Mouse (Mus musculus) forelimb bud, embryonic 11.5 days (tissue): ENCODE results near the gene Cnpy1.

ENCODE experiments used
- DNase-seq: peaks from one replicate; pipeline ENCODE4 v3.0.0-alpha.2; 2012; ENCODE audit warnings: low read depth, low spot score

The Cnpy1 gene

DNA sequence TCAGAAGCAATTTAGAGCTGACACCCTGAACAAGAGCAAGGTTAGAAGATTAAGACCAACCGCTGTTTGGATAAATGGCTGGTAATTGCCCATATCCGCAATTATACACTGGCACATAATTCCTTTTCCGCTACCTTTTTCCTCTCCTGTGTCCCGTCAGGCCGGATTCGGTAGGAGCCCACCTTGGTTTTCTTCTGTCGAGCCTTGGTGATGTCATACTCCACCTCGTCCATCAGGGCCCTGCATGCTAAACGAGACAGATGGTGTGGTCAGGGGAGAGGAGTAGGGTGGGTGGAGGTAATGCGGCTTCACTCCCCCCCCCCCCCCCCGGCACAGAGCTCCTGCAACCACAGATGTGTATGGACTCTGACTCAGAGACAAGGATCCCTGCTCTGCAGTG, at the start of gene Cnpy1:
Gene Cnpy1 (minus strand): TSS at position 233 of the 400 bp plus-strand sequence.
- no peak for DNase-seq

DNA sequence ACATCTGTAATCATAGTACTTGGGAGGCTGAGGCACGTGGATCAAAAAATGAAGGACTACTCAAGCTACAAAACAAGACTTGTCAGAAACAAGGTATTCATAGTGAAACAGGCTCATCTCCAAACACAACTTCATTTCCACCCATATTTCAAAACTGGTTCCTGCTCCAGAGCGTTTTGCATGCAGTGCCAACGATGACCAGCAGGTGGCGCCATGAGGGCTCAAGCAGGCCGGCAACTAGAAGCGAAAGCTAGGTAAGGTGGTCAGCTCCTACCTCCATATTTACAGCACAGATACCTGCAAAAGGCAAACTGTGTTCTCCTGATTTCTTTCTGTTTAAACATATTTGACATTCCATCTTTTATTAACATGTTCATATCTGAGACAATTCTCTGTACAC, 48.4 kb upstream of the Cnpy1 start:
- peak; percentile 75 for DNase-seq

DNA sequence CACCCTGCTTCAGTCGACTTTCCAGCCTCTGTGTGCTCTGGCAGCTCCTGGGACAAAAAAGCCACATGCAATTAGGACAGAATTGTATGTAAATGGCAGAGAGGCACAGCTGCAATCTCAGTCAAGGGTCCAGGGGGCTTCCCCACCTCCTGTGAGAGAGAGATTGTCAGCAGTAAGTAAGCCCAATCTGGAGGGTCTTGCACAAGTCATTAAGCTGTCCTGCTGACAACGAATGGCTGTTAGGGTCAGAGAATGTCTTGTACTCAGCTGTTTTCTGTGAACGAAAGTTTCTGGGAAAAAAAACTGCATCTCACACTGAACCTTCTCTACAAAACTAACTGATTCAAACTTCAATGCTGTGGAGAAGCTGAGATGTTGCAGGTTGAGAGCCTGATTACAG, 46.7 kb upstream of the Cnpy1 start:
- DNase-seq, result no peak

DNA sequence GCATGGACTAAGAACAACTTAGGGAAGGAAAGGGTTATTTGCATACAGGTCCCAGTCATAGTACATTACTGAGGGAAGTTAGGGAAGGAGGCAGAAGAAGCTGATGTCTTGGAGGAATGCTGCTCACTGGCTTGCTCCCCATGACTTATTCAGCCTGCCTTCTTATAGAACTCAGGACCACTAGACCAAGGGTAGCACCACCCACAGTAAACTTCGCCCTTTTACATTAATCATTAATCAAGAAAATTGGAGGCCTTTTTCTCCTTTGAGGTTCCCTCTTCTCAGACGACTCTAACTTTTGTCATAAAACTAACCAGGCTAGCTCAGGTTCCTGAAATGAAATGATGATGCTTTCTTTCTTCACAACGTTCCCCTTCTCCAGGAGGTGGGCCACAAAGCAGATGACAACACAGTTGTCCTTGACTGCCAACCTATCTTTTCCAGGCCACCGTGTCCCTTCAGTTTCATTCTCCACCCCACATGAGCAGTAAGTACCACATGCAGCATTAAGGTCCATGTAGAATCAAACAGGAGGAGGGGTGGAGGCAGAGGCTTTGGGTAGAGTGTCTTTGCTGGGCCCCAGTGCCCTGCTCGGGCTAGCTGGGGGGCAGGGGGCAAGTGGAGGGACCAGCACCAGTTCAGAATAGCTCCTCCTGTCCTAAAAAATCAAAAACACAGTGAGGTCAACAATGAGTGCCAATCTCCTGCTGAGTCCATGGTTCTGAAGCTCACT, 45.7 kb upstream of the Cnpy1 start:
- no peak for DNase-seq

DNA sequence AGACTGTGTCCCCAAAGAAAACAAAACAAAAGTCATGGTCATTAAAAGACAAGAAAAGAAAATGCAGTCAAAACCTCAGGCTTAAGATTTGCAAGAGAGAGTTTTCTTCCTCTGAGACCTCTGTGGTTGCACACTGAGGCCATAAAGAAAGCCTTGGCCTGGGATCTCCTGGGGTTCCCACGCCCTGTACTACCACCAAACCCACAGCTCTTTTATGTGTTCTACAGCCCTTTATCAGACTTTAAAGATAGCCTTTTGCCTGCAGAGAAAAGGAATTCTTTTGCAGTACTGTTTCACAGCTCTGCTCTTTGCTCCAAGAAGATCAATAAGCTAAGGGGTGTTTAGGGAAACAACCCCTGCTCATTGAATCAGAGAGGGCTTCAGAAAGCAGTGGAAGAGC, 45.0 kb upstream of the Cnpy1 start:
- DNase-seq, result no peak

DNA sequence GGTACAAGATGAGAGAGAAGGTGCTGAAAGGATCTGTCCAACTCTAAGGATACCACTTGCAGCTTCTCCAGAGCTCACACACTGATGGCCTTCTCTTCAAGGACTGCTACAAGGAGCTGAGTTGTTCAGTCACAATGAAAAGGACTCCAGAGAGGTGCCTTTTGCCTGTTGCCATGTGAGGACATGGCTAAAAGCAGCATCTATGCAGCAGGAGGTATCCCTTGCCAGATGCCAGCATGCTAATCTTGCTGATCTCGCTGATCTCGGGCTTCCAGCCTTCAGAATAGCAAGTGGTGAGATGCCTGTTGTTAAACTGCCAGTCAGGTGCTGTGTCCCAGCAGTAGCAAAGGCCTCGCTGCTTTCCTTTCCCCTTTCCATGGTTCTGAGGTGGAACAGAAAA, 43.5 kb upstream of the Cnpy1 start:
- no peak for DNase-seq

DNA sequence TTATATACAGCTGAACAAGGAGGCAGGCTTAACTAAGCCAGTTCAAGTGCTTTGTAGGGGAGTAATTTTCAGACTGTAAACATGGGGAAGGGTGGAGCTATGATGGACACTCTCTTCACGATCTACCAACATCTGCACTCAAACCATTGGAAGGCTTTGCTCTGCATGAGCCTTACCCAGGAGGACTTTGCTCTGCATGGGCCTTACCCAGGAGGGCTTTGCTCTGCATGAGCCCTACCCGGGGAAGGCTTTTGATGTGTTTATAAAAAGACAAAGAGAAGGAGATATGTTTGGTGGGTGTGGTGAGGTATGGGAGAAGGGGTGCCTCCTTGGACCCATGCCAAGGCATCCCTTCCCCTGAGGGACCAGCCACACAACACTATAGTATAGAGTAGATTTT, 31.7 kb upstream of the Cnpy1 start:
- no peak for DNase-seq

DNA sequence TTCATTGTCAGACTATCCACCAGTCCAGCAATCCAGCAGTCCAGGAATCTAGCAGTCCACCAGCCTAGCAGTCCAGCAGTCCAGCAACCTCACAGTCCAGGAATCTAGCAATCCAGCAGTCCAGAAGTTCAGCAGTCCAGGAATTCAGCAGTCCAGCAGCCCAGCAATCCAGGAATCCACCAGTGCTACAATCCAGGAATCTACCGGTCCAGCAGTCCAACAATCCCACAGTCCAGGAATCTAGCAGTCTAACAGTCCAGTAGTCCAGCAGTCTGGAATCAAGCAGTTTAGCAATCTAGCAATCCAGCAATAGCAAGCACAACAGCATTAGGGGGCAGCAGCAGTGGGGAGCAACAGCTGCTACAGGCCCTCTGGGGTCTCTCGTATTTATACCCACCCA, 27.2 kb upstream of the Cnpy1 start:
- DNase-seq, result no peak

DNA sequence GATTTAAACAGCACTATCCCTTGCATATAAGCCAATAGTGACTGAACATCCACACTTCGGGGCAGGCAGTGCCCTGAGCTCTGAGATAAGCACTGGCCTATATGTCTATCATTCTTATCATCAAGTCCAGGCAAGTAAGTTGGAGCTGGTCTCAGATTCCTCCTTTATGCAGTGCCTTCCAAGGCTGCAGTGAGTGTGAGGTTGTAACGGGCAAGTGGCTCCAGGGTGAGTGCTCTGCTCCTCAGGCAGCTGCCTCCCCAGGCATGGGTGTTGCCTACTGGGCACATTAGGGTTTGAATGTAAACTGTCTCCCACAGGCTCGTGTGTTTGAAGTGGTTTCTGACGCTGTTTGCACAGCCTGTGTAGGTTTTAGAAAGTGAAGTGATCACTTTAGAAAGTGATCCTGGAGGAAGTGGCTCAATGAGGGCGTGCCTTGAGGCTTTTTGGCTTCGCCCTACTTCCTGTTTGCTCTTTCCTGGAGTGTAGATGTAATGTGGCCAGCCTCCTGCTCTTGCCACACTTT, 23.9 kb upstream of the Cnpy1 start:
- DNase-seq, result no peak

DNA sequence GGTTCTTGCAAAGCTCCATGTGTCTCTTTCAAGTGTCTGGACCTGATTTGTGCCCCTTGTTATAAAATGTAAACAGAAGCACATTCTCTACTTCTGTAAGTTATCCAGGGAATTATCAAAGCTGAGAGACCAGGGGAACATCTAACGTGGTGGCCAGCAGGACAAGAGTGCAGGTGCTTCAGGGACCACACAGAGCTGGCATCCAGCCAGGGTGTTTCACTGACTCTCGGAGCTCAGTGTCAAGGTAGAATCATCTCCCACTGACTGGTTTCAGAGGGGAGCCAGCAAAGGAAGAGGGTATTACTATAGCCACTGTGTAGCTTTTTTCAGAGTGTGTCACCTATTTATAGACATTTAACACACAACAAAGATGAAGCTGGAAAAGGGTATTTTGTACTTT, 22.0 kb upstream of the Cnpy1 start:
- DNase-seq, result no peak

DNA sequence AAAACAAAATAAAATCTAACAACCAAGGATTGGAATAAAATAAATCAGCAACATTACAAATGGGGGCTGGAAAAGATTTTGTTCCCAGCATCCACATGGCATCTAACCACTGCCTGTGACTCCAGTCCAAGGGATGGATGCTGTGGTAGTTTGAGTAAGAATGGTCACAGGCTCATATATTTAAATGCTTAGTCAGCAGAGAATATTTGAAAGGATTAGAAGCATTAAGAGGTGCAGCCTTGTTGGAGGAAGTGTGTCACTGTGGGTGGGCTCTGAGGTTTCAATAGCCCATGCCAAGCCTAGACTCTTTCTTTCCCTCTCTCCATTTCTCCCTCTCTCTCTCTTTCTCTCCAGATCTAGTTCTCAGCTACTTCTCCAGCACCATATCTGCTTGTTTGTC, 20.0 kb upstream of the Cnpy1 start:
- DNase-seq, result no peak

DNA sequence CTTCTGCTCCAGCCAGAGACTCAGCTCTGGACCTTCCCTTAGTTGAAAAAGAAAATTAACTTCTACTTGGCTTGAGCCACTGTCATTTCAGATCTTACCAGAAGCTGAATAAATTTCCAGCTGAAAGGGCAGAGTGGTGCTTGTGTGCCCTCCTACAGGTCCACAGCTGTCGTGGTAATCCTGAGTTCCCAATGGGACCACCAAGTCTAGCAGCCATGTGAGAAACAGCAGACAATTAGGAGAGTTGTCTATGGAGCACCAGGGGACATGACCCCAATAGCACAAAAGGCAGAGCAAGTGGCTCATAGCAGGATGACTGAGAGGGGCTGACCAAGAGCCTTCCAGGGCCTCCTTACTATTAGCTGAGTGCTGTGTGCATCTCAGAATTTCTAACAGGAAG, 18.2 kb upstream of the Cnpy1 start:
- no peak for DNase-seq

DNA sequence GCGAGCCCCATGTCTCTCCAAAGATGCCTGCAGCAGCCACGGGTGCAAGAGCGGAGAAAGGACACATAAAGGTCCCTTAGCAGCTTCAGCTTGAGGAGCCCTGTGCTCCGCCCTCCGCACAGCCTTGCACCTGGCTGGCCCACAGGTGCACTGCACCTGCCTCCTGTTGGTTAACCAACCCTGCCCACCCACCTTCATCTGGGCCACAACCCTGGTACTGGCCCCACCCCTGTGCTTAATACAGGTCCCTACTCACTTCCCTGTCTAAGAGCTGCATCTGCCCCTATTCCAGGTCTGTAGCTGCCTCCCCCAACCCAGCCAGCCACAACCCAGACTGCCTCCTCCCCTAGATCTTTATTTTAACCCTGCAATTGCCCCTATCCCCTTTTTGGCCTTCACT, 16.5 kb upstream of the Cnpy1 start:
- no peak for DNase-seq

DNA sequence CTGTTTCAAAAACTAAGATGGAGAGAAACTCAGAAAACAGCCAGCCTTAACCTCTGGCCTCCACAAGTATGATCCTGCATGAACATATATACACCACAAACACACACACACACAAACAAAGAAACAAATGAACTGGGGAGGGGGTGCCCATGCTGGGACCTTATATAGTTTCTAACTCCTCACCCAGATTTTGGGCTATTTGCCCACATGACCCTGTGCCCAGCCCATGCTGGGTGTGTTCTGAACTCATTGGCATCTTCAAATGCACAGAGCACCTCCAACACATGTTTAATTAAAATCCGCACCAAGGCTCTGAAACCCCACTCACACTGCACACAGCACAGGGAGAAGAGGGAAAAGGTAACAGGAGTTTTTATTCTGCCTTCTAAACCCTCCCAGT, 14.3 kb upstream of the Cnpy1 start:
- DNase-seq, result no peak

DNA sequence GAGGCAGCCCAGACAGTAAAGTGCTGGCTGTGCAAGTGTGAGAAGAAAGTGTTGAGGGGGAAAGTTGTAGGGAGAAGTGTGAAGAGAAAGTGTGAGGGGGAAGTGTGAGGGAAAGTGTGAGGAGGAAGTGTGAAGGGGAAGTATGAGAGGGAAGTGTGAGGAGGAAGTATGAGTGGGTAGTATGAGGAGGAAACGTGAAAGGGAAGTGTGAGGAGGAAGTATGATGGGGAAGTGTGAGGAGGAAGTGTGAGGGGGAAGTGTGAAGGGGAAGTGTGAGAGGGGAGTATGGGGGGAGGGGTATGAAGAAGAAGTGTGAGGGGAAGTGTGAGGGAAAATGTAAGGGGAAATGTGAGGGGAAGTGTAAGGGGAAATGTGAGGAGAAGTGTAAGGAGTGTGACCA, 13.8 kb upstream of the Cnpy1 start:
- no peak for DNase-seq

DNA sequence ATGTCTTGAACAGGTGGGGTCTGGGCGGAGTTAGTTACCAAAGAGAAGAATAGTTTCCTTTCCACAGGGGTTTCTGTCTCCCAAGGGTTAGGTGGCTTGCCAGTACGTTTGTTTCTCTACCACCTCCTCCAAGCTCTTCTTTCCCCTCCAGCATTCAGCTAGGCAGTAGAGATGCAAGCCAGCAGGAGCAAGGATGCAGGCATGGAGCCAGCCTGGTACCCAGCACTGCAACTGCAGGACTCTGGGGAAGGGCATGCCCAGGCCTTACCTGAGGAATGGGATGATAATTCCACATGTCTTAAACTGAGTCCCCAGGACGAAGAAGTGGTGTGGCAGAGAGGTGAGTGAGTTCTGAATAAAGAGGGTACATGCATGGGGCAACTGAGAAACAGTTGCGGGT, 12.2 kb upstream of the Cnpy1 start:
- no peak for DNase-seq

DNA sequence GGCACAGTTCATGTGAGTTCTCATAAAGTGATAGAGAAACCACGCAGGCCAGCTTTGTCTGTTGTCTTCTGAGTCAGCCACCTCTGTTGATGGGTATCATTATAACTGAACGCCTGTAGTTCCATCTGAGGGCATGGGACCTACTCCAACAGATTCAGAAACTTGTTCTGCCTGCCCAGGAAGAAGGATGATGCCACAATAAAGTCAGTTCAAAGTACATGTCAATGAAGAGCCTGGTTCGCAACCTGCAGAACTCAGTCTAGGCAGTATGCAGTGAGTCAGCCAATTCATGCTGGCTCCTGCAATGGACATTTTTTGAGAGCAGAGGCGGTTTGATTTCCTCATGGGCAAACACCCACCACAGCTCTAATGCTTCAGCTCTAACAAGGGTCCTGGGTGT, 7.4 kb upstream of the Cnpy1 start:
- DNase-seq, result no peak

DNA sequence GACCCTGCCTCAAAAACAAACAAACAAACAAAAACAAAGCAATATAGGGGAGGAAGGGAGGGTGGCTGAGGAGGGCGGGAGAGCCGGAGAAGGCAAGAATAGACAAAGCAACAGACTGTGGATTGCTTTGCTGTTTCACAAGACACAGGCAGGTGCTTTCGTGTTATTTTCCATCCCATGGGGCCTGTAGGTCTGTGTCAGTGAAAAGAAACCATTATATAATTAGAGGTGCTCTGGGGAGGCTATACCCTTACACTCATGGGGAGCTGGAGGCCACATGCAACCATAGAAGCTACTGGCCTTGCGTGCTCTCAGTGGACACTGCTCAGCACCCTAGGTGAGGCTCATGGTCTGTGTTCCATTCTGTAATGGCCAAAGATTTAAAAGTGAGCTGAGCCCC, 6.7 kb upstream of the Cnpy1 start:
- no peak for DNase-seq

DNA sequence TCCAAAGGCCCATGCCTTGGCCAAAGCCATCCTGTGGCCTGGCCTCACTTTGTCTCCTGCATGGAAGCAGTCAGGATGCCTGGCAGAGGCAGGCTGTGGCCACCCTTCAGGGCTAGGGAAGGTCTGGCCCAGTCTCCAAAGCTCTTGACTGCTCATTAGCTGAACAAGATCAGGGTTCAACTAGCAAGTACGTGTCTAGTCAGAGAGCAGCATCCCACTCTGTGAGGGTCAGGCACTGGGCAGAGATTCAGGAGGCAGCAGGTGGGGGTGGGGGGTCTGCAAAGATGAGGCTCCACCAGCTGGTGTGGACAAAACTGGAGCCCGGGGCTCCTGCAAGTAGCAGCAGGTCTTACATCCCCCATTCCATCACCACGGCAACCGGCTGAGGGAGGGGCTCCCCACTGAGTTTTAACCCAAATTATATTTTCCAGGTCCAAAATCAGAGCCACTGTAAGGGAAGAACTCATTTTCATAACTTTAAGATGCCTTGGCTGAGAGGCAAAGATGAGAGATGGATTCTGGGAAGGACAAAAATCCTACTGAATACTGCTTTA, 5.7 kb upstream of the Cnpy1 start:
- no peak for DNase-seq

DNA sequence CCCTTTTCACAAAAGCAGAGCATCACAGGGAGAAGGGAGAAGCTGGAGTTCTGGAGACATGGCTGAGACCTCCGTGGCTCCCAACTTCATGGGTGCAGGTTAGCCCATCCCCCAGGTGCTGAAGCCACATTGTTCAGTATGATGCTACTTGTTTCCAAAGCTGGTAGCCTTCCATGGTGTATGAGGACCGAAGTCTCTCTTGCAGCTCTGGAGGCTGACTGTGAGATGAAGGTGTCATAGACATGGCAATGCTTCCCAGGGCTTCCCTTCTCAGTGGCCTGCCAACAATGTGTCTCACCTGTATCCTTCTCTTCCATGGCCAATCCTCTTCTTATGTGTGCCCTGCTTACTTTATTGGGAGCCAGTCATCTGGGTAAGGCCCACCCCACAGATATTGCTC, 4.9 kb upstream of the Cnpy1 start:
- DNase-seq, result no peak

DNA sequence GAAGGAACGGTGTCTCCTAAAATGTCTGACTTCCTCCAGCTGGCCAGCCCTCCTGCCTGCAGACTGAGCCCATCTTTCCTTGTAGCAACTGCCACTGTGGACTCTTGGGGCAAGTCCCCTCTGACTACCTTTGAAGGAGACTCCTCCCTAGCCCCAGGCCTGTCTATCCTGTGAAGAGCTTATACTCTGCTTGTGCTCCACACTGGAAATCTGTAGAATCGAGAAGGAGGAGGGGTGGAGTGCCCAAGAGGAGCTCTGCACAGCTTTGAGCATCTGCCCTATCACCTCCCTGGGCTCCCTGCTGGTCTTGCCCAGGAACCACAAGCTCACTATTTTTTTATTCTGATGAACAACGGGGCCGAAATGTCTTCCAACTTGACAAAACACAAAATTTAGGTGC, 485 bp downstream of the Cnpy1 start:
- no peak for DNase-seq

DNA sequence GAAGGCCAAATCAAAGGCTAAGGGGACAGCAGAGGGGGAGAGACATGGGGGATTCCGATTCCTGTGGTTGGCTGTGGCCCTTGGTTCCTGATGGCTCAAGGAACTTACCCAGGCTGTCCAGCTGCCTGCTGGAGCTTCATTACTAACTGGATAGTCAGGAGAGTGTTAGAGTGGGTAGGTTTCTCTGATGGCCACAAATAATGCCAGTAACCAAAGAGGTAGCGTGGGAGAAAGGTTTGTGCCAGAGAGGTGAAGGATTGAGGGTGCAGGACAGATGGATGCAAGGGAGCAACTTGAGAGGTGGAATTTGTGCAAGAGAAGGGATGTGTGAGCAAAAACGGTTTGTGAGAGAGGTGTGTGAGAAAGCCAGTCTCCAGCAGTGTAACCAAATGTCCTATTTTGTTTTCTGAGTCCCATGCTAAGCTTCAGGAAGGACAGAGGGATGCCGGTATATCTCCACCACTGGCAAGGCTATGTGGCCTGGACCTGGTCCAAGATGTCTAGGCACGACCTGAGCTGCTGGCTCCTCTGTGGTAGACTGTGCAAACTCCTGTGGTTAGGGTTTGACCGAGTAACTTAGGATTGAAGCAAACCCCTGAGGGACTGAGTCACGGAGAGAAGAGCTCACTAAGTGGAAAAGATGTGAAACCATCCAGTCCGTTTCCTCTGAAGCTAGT, 2.0 kb downstream of the Cnpy1 start:
- DNase-seq, result no peak

DNA sequence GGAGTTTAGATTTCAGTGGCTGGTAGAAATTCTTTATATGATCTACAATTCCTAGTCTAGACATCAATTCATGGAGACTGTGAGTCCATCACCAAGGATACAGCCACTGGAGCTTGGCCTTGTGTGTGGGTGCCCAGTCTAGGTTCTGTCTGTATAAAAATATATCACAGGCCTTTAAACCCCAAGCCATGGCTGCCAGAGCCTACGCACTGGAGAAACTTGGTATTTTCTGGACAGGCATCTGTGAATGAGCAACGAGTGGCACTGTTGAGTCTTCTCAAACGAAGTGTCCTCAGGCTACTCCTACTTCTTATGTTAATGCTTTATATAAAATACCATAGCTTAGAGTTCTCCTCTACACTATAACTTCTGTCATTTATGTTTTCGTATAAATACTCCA, 4.2 kb downstream of the Cnpy1 start:
- DNase-seq, result no peak
